Mouse (Mus musculus) embryonic facial prominence, embryonic 10.5 days (tissue): ENCODE measurements around the gene Kalrn. TPM values are rescaled to one million over a fixed set of nuclear protein-coding genes. Genes with fewer than 3 reads are reported as not detected.
A peak's percentile ranks its signal among the peaks of the same experiment; 100 is the strongest.

ENCODE experiments used
- DNase-seq: peaks from one replicate; pipeline ENCODE4 v3.0.0-alpha.2; 2017; ENCODE audit warnings: low spot score
- H3K27ac ChIP-seq: fragments of 300-500 bp; sonication (generic); replicated peaks from 2 replicates; pipeline ENCODE4 v1.5.1; 2016; ENCODE audit warnings: mild to moderate bottlenecking
- H3K27me3 ChIP-seq: fragments of 300-500 bp; sonication (generic); replicated peaks from 2 replicates; pipeline ENCODE4 v1.6.1; 2016; ENCODE audit warnings: low read depth, mild to moderate bottlenecking; ENCODE audit not compliant: poor library complexity, severe bottlenecking
- H3K36me3 ChIP-seq: fragments of 300-500 bp; sonication (generic); replicated peaks from 2 replicates; pipeline ENCODE4 v1.6.1; 2016; ENCODE audit warnings: mild to moderate bottlenecking, moderate library complexity
- H3K4me1 ChIP-seq: fragments of 300-500 bp; sonication (generic); 2 replicates; pipeline ENCODE4 v1.6.1; 2016
- H3K4me3 ChIP-seq: fragments of 300-500 bp; sonication (generic); 2 replicates; pipeline ENCODE4 v1.5.1; 2016; ENCODE audit warnings: mild to moderate bottlenecking, moderate library complexity
- H3K9me3 ChIP-seq: fragments of 300-500 bp; sonication (generic); 2 replicates; pipeline ENCODE4 v1.6.1; 2016; ENCODE audit warnings: mild to moderate bottlenecking
- WGBS: fragments of 180-500 bp; shearing (Covaris S2); methylation state at CpG from one replicate; pipeline ENCODE4 v1.1.7; 2016; 5-methylcytosine and 5-hydroxymethylcytosine counted together
- polyA plus RNA-seq: library from polyadenylated mRNA; unstranded; fragments of >200 nt; fragmentation: Nextera tagmentation; extraction: Ambion mirVana; gene quantifications from 2 replicates; pipeline ENCODE4 v1.2.1, GENCODE M21; 2016

Gene Kalrn
- polyA plus RNA-seq, 1 experiment from 2014 or later: 14.8 TPM

DNA sequence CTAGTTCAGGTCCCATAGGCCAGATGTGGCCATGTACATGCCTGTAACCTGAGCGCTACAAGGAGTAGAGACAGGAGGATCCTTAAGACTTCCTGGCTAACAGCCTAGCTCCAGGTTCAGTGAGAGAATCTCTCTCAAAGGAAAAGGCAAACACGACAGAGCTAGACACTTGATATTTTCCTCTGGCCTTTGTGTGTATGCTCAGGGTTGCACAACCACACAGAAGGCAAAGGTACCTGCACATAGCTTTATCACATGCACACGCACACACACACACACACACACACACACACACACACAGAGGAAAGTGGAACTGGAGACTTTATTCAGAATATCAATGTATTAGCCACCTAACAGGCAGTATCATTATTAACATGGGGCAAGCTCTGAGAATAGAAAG, 219.3 kb downstream of the Kalrn start:
- Histone ChIP-seq H3K4me1 (peaks cover 19% of the 10 kb centered on the region), H3K9me3 (no peaks in the 10 kb centered on the region), H3K27me3 (no peaks in the 10 kb centered on the region), H3K36me3 (peaks cover 16% of the 10 kb centered on the region), H3K27ac (no peak overlapping the region), H3K4me3 (no peak overlapping the region)
- WGBS: 76% methylated on average over 3 of the region's 3 CpGs
- DNase-seq: no peak

DNA sequence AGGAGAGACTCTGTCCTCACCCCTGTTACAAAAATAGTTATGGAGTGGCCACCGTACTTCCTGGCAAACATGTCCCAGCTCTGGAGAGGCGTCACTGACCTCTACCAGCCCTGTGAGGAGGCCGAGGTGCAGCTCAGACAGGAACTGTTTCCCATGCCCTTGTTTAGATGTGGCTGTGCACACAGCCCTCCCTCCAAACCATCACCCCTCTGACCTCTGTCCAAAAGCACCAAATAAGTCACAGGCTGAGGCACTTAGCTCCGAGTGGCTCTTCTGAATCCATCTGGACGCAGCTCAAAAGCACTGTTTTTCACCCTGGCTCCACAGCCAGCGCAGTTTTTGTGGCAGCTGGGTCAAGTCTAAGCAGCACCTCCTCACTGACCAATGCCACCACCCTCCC, 220.6 kb downstream of the Kalrn start:
- 20% methylated on average over 6 of the region's 6 CpGs for WGBS
- no peaks in the 10 kb centered on the region for H3K27me3 ChIP-seq
- H3K4me3 ChIP-seq: no peak overlapping the region
- 0 out of 2 replicates have a peak overlapping the region, but pooled peaks have one; percentile 1 for H3K27ac ChIP-seq
- no peaks in the 10 kb centered on the region for H3K9me3 ChIP-seq
- peaks cover 16% of the 10 kb centered on the region for H3K36me3 ChIP-seq
- H3K4me1 ChIP-seq: peaks cover 27% of the 10 kb centered on the region
- DNase-seq: no peak

- Histone ChIP-seq H3K27ac (no peak overlapping the region), H3K9me3 (no peaks in the 10 kb centered on the region), H3K4me3 (no peak overlapping the region), H3K4me1 (peaks cover 31% of the 10 kb centered on the region), H3K36me3 (peaks cover 9% of the 10 kb centered on the region), H3K27me3 (no peaks in the 10 kb centered on the region)
- no peak for DNase-seq
- 85% methylated on average over 7 of the region's 7 CpGs for WGBS
Measured at GRCm38 (mm10) chr16:34351575-34352150, 221.7 kb downstream of the Kalrn start.

DNA sequence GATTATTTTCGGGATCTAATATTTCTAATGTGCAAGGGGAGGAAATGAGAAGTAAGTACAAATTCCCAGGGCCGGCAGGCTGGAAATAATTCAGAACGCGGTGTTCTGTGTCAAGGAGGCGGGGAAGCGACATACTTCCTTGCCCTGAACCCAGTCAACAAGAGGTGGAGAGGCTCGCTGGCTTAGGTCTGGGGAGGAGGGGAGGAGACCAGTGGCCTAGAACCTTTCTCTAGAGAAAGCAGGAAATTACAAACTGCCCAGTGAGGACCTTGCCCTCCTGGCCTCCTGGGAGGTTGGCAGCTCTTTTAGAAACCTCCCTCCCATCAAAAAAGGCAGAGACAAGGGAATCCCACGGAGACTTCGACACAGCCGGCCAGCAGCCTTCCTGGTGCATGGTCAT, 225.8 kb downstream of the Kalrn start:
- Histone ChIP-seq H3K4me3 (no peak overlapping the region), H3K36me3 (peaks cover 4% of the 10 kb centered on the region; the same call in 1 of the 2 replicates), H3K27ac (no peak overlapping the region), H3K9me3 (no peaks in the 10 kb centered on the region), H3K4me1 (peaks cover 21% of the 10 kb centered on the region), H3K27me3 (no peaks in the 10 kb centered on the region)
- WGBS: 69% methylated on average over 10 of the region's 10 CpGs
- no peak for DNase-seq

- H3K4me3 ChIP-seq: no peak overlapping the region
- H3K36me3 ChIP-seq: peaks cover 4% of the 10 kb centered on the region; the same call in 1 of the 2 replicates
- WGBS: 89% methylated on average over 8 of the region's 8 CpGs
- no peak overlapping the region for H3K27ac ChIP-seq
- peaks cover 15% of the 10 kb centered on the region for H3K4me1 ChIP-seq
- DNase-seq: no peak
- H3K27me3 ChIP-seq: no peaks in the 10 kb centered on the region
- H3K9me3 ChIP-seq: no peaks in the 10 kb centered on the region
Measured at GRCm38 (mm10) chr16:34344895-34345876, 228.1 kb downstream of the Kalrn start.

GRCm38 (mm10) chr16:34343968-34344367, 229.4 kb downstream of the Kalrn start:
- no peaks in the 10 kb centered on the region for H3K27me3 ChIP-seq
- no peaks in the 10 kb centered on the region for H3K36me3 ChIP-seq
- H3K9me3 ChIP-seq: no peaks in the 10 kb centered on the region
- peaks cover 15% of the 10 kb centered on the region for H3K4me1 ChIP-seq
- no peak overlapping the region for H3K27ac ChIP-seq
- peak; percentile 41 for DNase-seq
- 73% methylated on average over 1 of the region's 1 CpGs for WGBS
- no peak overlapping the region for H3K4me3 ChIP-seq

DNA sequence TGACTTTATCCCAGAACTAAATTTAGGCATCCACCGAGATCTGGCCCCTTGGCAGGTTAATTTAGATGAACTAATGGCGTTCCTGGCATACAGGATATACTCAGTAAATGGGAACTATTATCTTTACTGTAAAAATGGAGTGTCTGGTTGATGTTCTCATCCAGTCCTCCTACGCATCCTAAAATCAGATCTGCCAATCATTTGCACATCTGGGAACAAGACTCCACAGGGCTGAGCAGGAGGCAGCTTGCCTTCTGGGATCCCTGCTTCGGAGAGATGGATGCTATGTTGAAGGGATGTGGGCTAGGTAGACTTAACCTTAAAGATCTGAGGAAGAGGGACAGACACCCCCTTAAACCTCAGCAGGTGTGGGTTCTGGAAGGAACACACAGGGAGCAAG, 230.2 kb downstream of the Kalrn start:
- 92% methylated on average over 4 of the region's 4 CpGs for WGBS
- no peak overlapping the region for H3K4me3 ChIP-seq
- no peak overlapping the region for H3K27ac ChIP-seq
- H3K36me3 ChIP-seq: no peaks in the 10 kb centered on the region
- DNase-seq: no peak
- H3K27me3 ChIP-seq: no peaks in the 10 kb centered on the region
- peaks cover 11% of the 10 kb centered on the region for H3K4me1 ChIP-seq
- no peaks in the 10 kb centered on the region for H3K9me3 ChIP-seq

DNA sequence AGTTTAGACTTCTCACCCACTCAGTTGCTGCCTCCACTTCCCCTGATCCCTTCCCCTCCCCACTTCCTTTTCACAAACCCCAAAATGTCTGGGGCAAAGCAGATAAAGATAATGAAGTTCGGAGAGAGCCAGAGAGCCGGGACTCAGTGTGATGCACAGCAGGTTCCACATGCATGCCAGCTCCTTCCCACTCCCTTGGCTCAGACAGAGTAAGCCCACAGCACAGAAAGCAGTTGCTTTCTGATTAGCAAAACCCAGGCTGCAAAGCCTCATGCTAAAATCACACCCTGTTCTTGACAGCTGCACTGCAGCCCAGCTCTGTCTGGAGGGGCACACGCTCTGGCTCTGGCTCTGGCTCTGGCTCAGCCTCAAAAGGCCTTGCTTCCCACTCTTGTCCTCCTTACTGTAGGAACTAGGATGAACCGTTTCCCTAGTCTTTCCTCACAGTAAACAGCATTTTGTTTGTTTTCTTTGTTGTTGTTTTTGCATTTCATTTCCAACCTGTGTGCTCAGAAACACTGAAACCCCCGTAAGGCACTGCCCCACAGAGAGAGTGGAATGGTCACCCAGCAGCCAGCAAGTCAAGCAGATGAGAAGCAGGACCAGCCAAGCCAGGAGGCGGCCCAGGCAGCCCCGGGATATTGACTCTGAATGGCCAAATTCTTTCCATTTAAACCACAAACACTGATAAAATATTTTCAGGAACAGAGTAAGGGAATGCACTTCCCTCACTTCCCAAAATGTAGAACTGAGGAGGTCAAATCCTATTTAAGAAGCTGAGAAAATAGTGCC, 230.8 kb downstream of the Kalrn start:
- H3K9me3 ChIP-seq: no peaks in the 10 kb centered on the region
- 73% methylated on average over 7 of the region's 7 CpGs for WGBS
- no peak for DNase-seq
- no peak overlapping the region for H3K4me3 ChIP-seq
- no peaks in the 10 kb centered on the region for H3K27me3 ChIP-seq
- no peaks in the 10 kb centered on the region for H3K36me3 ChIP-seq
- no peak overlapping the region for H3K27ac ChIP-seq
- peaks cover 5% of the 10 kb centered on the region for H3K4me1 ChIP-seq

DNA sequence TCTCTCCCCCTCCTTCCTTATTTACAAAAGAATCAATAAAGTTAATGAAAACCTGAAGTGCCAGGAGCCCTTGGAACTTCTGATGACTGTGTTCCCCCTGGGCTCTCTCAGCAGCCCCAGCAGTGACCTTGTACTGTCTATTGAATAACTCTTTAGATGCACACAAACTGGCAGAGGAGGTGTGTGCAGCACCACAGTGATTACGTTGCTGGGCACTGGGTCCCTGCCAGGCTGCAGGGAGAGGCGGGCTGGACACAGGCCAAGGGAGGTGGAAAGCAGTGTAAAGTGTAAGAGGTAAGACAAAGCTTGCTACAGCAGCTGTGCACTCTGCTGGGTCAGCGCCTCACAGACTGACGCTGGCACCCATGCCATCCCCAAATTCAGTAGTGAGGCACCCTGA, 238.4 kb downstream of the Kalrn start:
- WGBS: 79% methylated on average over 4 of the region's 4 CpGs
- Histone ChIP-seq H3K4me1 (peaks cover 27% of the 10 kb centered on the region), H3K27me3 (no peaks in the 10 kb centered on the region), H3K9me3 (no peaks in the 10 kb centered on the region), H3K4me3 (no peak overlapping the region), H3K36me3 (peaks cover 15% of the 10 kb centered on the region), H3K27ac (no peak overlapping the region; the same call in 1 of the 2 replicates)
- no peak for DNase-seq

- peaks cover 15% of the 10 kb centered on the region for H3K36me3 ChIP-seq
- no peaks in the 10 kb centered on the region for H3K9me3 ChIP-seq
- H3K4me3 ChIP-seq: no peak overlapping the region
- no peak for DNase-seq
- 56% methylated on average over 5 of the region's 5 CpGs for WGBS
- H3K27me3 ChIP-seq: no peaks in the 10 kb centered on the region
- H3K4me1 ChIP-seq: peaks cover 32% of the 10 kb centered on the region
- H3K27ac ChIP-seq: no peak overlapping the region; the same call in 1 of the 2 replicates
Measured at GRCm38 (mm10) chr16:34331630-34332029, 241.7 kb downstream of the Kalrn start.

GRCm38 (mm10) chr16:34329876-34330275, 243.5 kb downstream of the Kalrn start:
- H3K4me1 ChIP-seq: peaks cover 30% of the 10 kb centered on the region
- no peak overlapping the region for H3K4me3 ChIP-seq
- H3K27ac ChIP-seq: no peak overlapping the region
- H3K9me3 ChIP-seq: no peaks in the 10 kb centered on the region
- H3K27me3 ChIP-seq: no peaks in the 10 kb centered on the region
- peaks cover 23% of the 10 kb centered on the region for H3K36me3 ChIP-seq
- 75% methylated on average over 9 of the region's 9 CpGs for WGBS
- DNase-seq: no peak

- peaks cover 28% of the 10 kb centered on the region for H3K36me3 ChIP-seq
- no peaks in the 10 kb centered on the region for H3K9me3 ChIP-seq
- no peak overlapping the region for H3K4me3 ChIP-seq
- no peak for DNase-seq
- 77% methylated on average over 12 of the region's 12 CpGs for WGBS
- H3K27ac ChIP-seq: no peak overlapping the region
- no peaks in the 10 kb centered on the region for H3K27me3 ChIP-seq
- H3K4me1 ChIP-seq: peaks cover 29% of the 10 kb centered on the region; the same call in 1 of the 2 replicates
Measured at GRCm38 (mm10) chr16:34329431-34329873, 243.9 kb downstream of the Kalrn start.
